Mouse (Mus musculus): ENCODE measurements around the gene Aars2.

DNA sequence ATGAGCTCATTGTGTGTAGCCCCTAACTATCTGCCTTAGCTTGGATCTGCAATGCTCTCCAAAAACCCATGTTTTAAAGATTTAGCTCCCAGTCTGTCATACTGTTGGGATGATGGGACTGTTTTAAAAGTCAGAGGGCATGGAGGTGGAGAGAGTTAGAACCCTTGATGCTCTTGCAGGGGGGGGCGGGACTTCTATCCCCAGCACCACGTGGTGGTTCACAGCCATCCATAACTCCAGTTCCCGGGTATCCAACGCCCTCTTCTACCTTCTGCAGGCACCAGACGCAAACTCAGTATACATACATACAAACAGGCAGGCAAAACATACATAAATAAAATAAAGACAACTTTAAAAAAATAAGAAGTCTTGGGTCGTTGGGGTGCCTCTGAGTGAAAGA is 33.0 kb upstream of the Aars2 start:
- TF ChIP-seq CTCF (IDR thresholded peaks at IDR 0.05; ENCODE audit: extremely low read depth, insufficient read depth, low read length) (no peak), POLR2A (IDR thresholded peaks at IDR 0.05; ENCODE audit: extremely low read depth, insufficient read depth, low read length) (no peak)

Measured in cortical plate, adult 2 months (tissue).